7 mouse cellular contexts compared by ENCODE assay signal in the genomic region with DNA sequence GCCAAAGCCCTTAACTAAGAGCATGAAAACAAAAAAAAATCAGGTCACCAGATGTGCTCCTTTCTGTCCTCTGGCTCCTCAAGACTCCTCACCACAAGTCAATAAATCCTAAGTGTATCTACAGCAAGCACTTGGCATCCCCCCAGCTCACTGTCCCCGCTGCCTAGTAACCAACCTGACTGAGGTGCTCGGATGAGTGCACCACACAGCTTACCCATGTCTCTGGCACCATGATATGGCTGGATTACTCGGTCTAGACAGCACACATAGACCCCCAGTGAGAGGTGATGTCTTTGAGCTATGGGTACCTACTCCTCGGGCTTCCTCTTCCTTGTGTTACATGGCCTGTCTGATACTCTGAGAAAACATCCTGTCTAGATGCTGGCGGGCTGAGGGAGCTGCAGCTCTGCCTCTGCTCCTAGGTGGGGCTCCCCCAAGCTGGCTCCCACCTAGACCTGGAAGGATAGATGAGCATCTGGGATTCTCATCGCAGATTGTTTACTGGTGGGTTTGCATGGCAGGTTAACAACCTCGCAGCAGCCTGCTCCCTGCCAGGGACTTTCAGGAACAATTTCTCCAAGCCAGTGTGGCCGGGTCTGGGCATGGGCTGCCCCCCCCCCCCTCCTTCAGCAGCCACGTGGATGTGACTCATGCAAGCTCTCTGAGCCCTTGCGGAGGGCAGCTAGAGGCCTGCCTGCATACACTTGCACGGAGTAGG. TPM values are rescaled to one million over a fixed set of nuclear protein-coding genes. Genes with fewer than 3 reads are reported as not detected.
DNase-seq lines count a peak whose midpoint lies in the region; TF ChIP-seq lines count a peak whose summit lies in the region.

No protein-coding gene starts in this region.

- H3K27ac ChIP-seq in left cerebral cortex, adult 2 months, result peak overlapping the region; percentile 7; the same call in 1 of the 2 replicates
- peak overlapping the region; percentile 68 for H3K27ac ChIP-seq in brown adipose tissue, adult 24 weeks (replicated peaks; ENCODE audit: low read depth, low read length)
- H3K27ac ChIP-seq in limb, embryonic 10.5 days, result peak overlapping the region; percentile 10; the same call in 1 of the 2 replicates

- intact Hi-C loops in left cerebral cortex, adult 2 months (cut with DNase I), result loop anchor here (5.0 kb wide), 1 partner anchor 64 kb away; no protein-coding TSS in a partner anchor

- TF ChIP-seq CTCF in left cerebral cortex, adult 2 months (IDR thresholded peaks at IDR 0.05), result no peak

- no peaks in the 10 kb centered on the region for H3K27me3 ChIP-seq in limb, embryonic 10.5 days (ENCODE audit: low read depth, poor library complexity, severe bottlenecking)

- H3K9me3 ChIP-seq in limb, embryonic 10.5 days (replicated peaks), result no peaks in the 10 kb centered on the region

- no peak overlapping the region for H3K4me3 ChIP-seq in left cerebral cortex, adult 2 months
- H3K4me3 ChIP-seq in brown adipose tissue, adult 24 weeks (ENCODE audit: insufficient read depth, low read depth, low read length), result no peak overlapping the region
- no peak overlapping the region for H3K4me3 ChIP-seq in limb, embryonic 10.5 days

- no peaks in the 10 kb centered on the region for H3K36me3 ChIP-seq in limb, embryonic 10.5 days

- WGBS in limb, embryonic 10.5 days, result 66% methylated on average over 11 of the region's 11 CpGs

- H3K4me1 ChIP-seq in brown adipose tissue, adult 24 weeks (ENCODE audit: control insufficient read depth, insufficient read depth, insufficient read length, low read length), result peaks cover 17% of the 10 kb centered on the region
- 0 out of 2 replicates have a peak, but pooled peaks cover 8% of the 10 kb centered on the region for H3K4me1 ChIP-seq in limb, embryonic 10.5 days

- no peak for DNase-seq in left cerebral cortex, adult 2 months (ENCODE audit: extremely low spot score in 1 of 2, low spot score in 2 of 2)
- no peak for DNase-seq in left cerebral cortex, adult 11 months (ENCODE audit: low spot score)
- peak; percentile 28 to 48 for DNase-seq in gastrocnemius, adult 8-10 months (ENCODE audit: low spot score in 2 of 2)
- no peak for DNase-seq in limb, embryonic 10.5 days (ENCODE audit: low spot score)
- no peak for DNase-seq in liver
- no peak for DNase-seq in ovary, adult 18-20 months (ENCODE audit: low spot score)

RNA-seq across cellular contexts. Expression of a gene that starts 57.2 kb away (rescaled TPM):
- total RNA-seq in left cerebral cortex, adult 2 months (2021), result 10 to 100 TPM; 10.8 to 11.6 TPM
- 237 and 366 TPM in 2 replicates for polyA plus RNA-seq in brown adipose tissue, adult 24 weeks (2012; ENCODE audit: insufficient read depth, insufficient read length, missing spikeins)
- 10 to 100 TPM; 11.0 to 30.6 (median 17.9) TPM for total RNA-seq in gastrocnemius, adult 8-10 months (2022)
- 0.18 and 0.56 TPM in 2 replicates for polyA plus RNA-seq in limb, embryonic 10.5 days (2016; fragmentation: Nextera tagmentation; extraction: Ambion mirVana)

RNA-seq across cellular contexts. Expression of a gene that starts 58.6 kb away (rescaled TPM):
- 10 to 100 TPM; 15.8 to 23.8 TPM for total RNA-seq in left cerebral cortex, adult 2 months (2021)
- 0.38 and 0.55 TPM in 2 replicates for polyA plus RNA-seq in brown adipose tissue, adult 24 weeks (2012; ENCODE audit: insufficient read depth, insufficient read length, missing spikeins)
- total RNA-seq in gastrocnemius, adult 8-10 months (2022), result 100 to 1,000 TPM in 1 of 4 experiments, 10 to 100 TPM in 3; 25.4 to 104 (median 52.6) TPM
- polyA plus RNA-seq in limb, embryonic 10.5 days (2016; fragmentation: Nextera tagmentation; extraction: Ambion mirVana), result 2.4 and 2.5 TPM in 2 replicates

Comparison
In these comparisons a context has a peak if more than half of its experiments do, and no peak if none do; other contexts are left out.
1. DNase-seq: peak in gastrocnemius, adult 8-10 months (2 of 2); none in left cerebral cortex, adult 2 months (0 of 2), left cerebral cortex, adult 11 months (single experiment), limb, embryonic 10.5 days (single experiment), liver (single experiment) and ovary, adult 18-20 months (single experiment).
2. H3K27ac ChIP-seq: peak in every context shown above with its lines; median percentile 68 in brown adipose tissue, adult 24 weeks; 10 in limb, embryonic 10.5 days; 7 in left cerebral cortex, adult 2 months.